Mouse (Mus musculus) liver, embryonic 14.5 days (tissue): ENCODE results near the gene Runx2.

Experiments used
- CTCF ChIP-seq: IDR thresholded peaks from 2 replicates; pipeline ENCODE4 v1.5.1; 2016; ENCODE audit warnings: antibody characterized with exemption, low read depth, control low read depth
- EP300 ChIP-seq: IDR thresholded peaks from 2 replicates; pipeline ENCODE4 v1.6.1; 2016; ENCODE audit warnings: antibody characterized with exemption, low read depth

GRCm38 (mm10) chr17:44592737-44593090 is 221.9 kb downstream of the Runx2 start:
- TF ChIP-seq CTCF (no peak), EP300 (no peak)
